Mouse (Mus musculus): ENCODE results near the gene Irgc1.

Irgc1 gene

DNA sequence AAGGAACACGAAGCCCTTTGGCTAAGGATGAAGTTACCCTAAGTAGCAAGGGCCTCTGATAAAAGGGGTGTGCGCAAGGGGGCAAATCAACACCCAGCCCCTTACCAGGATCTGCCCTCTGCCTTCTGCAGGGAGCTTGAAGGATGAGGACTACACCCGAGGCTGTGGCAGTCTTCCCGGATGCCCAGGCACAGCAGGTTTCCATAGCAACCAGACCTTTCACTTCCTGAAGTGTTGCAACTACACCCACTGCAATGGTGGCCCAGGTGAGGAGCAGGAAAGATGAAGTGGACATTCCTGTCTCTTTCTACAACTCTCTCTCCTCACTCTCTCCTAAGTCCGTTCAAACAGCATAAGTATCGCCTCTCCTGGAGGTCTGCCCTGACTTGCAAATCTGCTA is 20.3 kb upstream of the Irgc1 start:
- DNase-seq (ENCODE audit: low read depth, low spot score): no peak

DNA sequence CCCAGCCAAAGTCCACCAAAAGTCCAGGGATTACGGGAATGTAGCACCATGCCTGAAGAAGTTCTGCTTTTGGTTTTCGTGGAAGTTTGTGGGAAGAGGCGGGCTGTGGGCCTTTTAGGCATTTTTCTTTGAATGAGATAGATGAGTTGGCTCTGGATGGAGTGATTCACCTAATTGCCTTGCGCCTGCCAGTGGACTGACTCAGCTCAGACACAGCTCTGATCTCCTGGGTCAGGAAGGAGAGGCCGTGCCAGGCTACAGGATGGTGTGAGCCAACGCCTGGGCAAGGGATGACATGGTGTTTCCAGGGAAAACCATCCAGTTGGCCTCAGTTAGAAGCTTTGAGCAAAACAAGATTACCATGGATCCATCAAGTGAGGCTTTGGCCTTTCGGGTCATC is 18.3 kb upstream of the Irgc1 start:
- DNase-seq (ENCODE audit: low read depth, low spot score): no peak

DNA sequence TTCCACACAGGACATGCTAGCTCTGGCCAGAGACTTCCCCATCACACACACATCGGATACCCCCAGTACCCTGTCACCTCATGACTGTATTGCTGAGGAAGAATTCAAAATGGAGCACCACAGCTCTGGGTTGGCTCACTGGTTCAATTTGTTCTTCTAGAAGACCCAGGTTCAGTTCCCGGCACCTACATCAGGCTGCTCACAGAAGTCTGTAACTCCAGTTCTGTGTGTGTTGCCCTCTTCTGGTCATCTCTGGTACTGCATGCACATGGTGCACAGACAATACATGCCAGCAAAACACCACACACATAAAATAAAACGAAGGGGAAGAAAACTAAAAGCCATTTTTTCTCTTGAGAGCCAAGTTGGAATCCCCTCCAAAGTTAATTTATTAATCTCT is 17.0 kb upstream of the Irgc1 start:
- DNase-seq (ENCODE audit: low read depth, low spot score): peak; percentile 48

DNA sequence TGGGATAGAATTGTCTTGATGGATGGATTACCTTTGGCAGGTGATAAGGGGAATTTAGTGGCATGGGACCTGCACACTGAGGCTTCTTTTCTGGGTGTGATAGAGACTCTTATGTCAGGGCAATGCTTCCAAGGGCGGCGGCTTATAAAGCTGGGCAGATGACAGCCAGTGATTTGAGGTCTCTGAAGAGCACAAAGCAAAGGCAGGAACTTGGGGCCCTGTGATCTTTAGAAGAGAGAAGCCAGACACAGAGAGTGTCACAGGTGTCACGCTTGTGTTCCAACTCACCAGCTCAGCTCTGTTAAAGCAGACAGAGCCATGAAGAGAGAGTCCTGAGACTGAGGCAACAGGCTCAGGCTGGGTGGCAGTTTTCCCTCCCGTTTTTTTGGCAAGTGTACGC is 15.8 kb upstream of the Irgc1 start:
- DNase-seq (ENCODE audit: low read depth, low spot score): no peak

DNA sequence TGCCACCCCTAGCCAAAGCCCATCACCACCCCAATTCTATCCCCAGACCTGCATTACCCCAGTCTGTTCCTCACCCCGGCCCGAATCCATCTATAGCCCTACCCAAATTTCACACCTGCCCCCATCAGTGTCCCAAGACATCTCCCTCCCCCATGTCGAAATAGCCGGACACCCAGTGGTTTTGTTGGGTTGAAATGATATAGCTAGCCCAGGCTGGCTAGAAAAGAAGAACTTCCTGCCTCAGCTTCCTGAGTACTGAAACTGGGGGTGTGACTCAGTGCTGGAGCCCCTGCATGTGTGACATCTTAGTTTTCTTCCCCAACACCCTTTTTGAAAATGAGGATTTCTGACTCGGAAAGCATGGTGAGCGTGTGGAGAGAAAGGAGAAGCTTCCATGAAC is 14.7 kb upstream of the Irgc1 start:
- no peak for DNase-seq (ENCODE audit: low read depth, low spot score)

DNA sequence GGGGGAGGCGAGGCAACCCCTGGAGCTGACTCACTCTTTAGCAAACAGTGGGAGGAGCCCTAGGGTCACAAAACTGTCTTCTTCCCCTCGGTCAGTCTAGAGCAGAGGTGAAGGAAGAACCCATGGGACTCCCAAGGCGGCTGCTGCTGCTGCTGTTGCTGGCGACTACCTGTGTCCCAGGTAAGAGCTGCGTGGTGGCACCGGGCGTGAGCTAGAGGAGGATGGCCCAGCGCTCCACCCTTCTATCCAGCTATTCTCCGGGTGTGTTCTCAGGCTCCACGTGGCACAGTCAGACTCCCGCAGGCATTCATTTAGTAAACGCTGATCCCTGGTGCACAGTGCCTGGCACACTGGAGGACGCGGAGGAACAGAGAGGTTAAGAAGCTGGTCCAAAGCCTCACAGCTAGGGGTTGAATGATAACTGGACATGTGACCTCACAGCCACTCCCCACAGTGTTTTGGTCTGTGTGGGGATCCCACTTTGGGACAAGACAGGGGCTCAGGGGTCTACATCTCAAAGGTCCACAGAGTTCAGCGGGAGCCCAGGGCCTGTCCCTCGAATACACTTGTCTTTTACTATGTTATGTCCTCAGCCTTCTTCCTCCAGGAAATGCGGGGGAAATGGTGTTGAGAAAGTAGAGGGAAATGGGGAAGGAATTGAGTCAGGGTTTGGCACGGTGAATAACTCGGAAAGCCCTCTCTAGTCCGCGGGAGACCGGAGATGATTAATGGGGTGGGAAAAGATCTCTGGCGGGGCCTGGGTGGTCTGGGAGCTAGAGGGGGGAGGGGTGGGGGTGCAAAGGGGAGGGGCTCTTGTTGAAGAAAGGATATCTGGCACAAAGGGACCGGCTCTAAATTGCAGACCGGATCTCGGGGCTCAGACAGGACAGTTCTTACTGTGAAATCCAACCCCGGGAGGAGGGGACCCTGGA is 10.6 kb upstream of the Irgc1 start, which contains the start of gene Plaur:
Gene Plaur (plus strand): TSS at position 97 of the 932 bp plus-strand sequence.
- DNase-seq (ENCODE audit: low read depth, low spot score): no peak

DNA sequence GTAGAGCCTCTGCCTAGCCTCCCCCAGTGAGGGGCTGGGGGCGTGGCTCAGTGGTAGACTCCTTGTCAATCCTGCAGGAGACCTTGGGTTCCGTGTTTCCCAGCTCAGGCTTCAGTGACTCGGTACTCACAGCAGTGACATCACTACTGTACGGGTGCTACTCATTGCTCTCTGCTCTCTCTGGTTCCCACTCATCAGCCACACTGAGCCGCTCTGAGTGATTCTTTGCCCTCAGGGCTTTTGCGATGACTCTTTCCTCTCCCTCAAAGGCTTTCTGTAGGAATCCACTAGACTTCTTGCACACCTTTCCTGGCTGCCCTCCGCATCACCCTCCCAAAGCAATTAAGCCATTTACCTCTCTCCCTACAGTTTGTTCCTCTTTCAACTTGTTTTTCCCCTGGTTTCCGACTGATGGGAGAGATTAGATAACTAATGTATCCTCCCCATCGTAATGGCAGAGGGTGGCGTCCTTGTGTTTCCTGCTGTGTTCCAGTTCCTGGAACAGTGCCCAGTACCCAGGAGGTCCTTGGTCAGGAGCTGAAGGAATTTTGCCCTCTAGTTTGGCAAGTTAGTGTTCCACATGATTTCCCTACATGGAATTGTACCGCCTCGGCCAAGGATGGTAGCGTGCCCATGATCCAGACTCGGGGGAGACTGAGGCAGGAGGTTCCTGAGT is 9.4 kb upstream of the Irgc1 start:
- no peak for DNase-seq (ENCODE audit: low read depth, low spot score)

DNA sequence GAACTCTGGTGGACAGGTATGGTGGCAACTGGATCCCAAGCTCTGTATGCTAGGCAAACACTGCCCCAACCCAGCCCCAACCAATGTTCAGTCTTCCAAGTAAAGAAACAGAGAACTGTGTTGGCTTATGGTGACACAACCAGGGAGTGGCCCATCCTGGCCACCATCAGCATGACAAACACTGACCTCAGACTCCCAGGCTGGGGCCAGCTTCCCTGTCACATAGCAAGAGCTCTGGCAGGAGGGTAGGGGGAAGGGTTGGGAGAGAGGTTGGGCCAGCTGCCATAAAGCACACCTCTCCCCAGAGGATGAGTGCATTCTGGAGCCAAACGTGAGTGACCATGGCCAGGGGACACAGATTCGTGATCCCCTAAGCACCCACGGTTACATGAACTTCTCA is 7.7 kb upstream of the Irgc1 start:
- DNase-seq (ENCODE audit: low read depth, low spot score): no peak

DNA sequence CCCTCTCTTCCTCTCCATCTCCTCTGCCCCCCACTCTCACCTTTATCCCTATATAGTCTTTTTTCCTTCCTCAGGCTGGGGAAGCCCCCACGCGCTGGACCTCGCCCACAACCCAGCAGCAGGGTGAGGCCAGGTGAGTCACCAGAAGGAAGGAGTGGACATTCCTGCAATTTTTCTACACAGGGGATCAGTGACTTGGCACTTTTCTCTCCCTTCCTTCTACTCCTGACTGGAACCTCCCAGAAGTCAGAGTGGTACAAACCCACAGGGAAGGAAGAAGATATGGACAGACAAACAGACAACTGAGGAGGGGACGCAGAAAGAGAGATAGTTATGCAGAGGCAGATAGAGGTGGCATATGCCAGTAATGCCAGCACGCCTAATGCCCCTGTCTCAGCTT is 7.3 kb upstream of the Irgc1 start:
- no peak for DNase-seq (ENCODE audit: low read depth, low spot score)

DNA sequence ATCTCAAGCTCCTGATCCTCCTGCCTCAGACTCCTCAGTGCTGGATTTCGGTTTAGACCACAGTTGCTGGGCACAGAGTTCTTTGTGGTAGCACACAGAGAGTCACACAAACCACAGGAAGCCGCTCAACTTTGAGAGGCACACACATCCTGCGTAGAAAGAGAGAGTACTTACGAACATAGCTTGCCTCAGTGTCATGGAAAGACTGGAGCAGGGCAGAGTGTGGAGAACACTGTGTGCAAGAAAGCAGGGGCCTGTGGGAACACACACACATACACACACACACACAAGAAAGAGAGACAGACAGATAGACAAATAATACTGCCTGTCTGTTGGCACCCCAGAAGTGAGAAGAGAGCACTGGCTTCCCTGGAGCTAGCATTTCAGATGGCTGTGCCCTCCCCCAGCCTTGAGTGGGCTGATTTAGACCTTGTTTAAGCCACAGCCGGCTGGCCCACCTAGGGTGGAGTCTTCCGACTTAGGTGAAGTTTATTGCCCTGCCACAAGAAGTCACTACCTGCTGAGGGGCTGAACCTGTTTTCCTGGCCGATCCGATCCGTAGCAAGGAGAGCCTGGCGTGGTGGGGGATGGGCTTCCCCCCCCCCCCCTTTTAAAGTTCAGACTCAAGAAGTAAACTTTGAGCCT is 5.8 kb upstream of the Irgc1 start:
- no peak for DNase-seq (ENCODE audit: low read depth, low spot score)

DNA sequence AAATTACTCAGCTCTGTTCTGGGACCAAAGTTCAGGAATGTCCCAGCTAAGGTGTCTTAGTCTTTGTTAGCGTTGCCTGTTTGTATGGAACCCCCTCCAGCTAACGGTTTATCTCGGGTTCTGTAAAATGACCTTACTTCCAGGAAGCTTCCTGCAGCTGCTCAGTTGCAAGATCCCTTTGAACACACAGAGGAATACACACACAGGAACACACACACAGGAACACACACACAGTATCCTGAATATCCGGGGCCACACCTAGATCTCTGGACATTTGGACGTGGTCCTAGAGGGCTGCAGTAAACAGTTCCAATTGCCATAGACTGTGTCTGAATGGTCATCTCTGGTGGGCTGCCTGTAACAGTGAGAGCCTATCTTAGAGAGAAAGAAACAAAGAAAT is 3.6 kb upstream of the Irgc1 start:
- DNase-seq (ENCODE audit: low read depth, low spot score): no peak

DNA sequence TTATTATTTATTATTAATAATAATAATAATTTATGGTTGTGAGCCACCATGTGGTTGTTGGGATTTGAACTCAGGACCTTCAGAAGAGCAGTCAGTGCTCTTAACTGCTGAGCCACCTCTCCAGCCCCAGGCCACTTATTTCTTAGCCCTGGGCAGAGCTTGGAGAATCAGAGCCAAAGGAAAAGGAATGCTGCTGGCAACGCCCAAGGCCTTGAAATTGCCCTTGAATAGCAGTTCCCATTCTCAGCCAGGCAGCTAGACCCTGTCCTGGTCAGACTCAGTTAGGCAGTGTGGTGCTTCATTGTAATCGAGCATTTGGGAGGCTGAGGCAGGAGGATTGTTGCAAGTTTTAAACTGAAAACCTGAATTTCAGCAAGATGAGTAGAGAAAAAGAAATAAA is 2.1 kb upstream of the Irgc1 start:
- no peak for DNase-seq (ENCODE audit: low read depth, low spot score)

DNA sequence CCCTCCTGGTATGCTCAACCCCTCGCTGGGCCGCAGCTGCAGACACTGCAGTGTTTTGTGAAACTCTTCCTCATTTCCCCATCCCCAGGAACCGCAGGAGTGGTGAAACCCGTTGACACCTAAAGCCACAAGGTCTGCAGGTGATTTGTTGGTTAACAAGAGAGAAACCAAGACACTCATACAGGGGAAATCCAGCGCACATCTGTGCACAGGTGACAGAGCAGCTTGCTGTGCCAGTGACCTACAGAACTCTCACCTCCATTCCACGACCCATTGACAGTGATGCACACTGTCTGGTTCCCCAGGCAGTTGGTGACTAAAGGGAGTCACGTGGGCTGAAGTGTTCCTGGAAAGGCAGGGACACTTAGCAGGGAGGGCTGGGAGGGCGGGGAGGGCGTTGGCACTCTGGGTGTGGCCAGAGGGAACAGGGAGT is 1.5 kb downstream of the Irgc1 start:
- DNase-seq (ENCODE audit: low read depth, low spot score): peak; percentile 89

DNA sequence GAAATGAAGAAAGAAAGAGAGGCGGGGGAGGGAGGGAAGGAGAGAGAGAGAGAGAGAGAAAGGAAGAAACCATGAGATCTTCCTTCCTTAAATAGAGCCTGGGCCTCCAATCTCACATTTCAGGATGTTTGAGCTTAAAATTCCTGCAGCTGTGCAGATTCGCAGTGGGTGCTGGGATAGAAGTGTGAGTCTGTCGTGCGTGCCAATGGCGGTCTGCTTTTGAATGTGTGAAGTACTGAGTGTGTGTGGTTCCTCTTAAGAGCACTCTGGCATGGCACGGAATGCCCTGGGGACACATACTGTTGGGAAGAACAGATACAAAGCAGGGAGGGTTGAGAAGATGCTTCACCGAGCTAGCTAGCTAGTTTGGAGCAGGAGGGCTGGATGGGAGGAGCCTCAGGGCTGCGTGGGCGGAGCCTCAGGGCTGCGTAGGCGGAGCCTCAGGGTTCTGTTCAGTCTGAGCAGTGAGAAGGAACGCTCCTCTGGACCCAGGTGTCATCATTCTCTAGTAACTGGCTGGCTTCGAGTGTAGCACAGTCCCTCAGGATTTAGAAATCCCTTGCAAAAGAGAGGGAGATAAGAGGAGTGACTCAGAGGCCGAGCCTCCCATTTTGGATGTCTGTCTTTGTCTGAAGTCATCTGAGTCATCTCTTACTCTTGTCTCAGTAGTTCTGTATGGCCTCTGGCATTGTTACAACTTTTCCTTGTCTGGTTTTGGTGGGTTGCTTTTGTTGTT is 3.1 kb downstream of the Irgc1 start:
- DNase-seq (ENCODE audit: low read depth, low spot score): peak; percentile 70

DNA sequence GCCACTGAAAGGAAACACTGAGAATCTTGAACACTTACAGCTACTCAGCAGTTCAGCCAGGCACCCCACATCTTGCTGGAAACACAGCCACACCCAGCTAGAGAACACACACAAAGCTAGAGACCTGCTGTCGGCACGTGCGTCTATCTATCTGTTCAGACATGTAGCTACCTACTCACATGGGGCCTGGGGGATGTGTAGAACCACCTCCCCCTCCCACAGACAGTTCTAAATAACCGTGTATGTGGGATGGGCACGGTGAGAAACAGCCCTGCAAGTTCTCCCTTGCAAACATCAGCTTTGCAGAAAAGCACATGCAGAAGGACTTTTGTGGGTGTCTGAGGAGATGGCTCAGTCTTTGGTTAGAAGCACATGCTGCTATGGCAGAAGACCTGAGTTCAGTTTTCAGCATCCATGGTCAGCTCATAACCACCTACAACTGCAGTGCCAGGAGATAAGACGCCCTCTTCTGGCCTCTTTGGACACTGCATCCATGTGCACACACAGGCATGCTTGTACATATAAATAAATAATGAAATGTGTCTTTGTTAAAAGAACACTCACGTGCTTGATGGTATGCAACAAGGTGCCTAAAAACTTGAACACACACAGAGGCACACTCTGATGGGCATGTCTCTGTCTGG is 5.3 kb downstream of the Irgc1 start:
- peak; percentile 29 for DNase-seq (ENCODE audit: low read depth, low spot score)

DNA sequence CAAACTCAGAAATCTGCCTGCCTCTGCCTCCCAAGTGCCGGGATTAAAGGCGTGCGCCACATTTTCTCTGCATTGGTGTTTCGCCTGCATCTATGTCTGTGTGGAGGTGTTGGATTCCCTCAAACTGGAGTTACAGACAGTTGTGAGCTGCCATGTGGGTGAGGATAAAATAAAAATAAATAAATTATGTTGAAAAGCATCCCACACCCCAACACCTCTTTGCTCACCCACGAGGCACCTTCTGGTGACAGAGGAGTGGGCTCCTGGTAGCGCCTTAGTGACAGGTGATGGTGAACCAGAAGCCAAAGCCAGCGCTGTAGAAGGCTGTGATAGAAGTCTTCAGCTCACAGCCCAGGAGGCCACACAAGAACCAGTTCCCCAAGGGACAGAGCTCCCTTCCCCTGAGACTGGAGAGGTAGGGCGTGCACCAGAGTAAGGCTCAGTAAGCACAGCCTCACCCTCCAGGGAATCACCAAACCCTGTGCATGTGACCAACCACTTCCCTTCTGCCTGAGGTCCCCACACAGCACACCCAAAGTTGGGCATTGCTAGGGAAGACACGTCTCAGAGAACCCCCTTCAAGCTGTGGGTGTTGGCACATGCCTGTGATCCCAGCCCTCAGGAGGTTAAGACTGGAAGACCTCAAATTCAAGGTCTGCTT is 6.7 kb downstream of the Irgc1 start:
- peak; percentile 58 for DNase-seq (ENCODE audit: low read depth, low spot score)

DNA sequence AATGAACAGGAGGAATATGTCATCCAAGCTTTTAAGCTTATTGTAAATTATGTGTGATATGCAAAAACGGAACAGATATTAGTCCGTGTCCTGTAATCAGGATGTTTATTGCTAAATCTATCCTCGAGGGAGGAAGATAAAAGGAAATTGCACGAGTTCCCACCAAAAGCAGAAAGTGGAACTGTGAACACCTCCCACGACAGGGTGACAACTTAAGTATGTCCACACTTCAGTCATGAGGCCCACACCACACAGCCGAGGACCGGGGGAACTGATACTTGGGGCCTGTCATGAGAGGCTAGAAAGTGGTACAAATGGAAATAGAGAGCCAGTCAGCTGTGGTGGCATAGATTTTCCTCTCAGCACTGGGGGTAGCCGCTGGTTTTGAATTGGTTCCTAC is 9.8 kb downstream of the Irgc1 start:
- peak; percentile 73 for DNase-seq (ENCODE audit: low read depth, low spot score)

DNA sequence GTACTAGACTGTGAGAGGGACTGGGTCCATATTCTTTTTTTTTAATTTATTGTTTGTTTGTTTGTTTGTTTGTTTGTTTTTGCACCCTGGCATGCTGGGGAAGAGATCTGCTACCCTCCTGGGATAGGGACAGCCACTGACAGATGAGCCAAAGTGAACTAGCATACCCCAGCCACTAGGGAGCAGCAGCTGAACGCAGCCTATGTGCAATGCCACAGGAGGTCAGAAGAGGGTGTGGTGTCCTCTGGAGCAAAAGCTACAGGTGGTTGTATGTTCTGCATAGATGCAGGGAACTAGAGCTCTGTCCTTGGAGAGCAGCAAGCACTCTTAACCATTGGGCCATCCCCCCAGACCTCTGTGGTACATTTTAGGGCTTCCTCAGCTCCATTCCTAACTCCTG is 10.3 kb downstream of the Irgc1 start:
- DNase-seq (ENCODE audit: low read depth, low spot score): peak; percentile 93

DNA sequence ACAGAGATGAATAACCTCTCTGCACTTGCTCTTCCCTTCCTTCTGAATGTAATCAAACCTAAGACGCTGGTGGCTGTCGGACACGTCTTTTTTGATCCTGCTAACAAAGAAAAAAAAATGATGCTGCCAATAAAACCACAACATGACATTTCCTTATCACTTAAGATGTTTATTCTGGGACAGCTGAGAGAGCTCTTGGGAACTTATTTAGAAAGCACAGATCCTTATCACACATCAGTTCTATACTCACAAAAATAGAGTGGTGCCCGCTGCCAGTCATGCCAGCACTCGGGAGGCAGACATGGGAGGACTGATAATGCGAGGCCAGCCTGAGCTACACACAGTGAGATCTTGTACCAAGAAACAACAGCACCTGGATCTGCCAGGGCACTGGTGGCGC is 12.2 kb downstream of the Irgc1 start:
- DNase-seq (ENCODE audit: low read depth, low spot score): no peak

DNA sequence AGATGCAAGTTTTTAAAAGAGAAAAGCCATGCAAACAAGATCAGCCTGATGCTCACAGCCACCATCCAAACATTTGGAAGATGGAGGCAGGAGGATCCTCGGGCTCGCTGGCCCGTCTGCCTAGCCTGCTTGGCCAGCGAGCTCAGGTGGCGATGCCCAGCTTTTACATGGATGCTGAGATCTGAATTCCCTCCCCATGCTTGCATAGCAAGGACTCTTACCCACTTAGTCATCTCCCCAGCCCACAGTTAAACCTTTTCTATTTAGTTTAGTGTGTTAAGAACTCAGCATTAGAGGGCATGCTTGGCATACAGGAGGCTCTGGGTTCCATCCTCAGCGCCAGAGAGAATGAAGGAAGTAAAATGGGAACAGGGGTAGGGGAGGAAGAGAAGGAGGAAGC is 12.9 kb downstream of the Irgc1 start:
- DNase-seq (ENCODE audit: low read depth, low spot score): no peak

DNA sequence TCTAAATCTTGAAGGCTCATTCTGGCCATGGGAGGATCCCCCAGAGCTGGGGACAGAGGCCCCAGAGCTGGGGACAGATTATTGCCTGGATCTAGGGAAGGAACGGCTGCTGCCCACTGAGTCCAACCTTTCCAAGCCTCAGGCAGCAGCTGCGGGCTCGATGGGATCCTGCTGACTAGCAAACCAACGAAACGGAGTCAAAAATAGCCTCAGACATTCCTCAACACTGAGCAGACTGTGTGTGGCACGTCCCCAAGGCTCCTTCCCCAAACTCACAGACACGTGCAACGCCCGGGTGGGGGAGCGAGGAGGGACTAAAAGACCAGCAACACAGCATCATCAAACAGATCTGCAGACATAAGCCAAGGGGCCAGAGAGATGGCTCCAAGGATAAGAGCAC is 14.1 kb downstream of the Irgc1 start:
- DNase-seq (ENCODE audit: low read depth, low spot score): no peak
